Mouse (Mus musculus): Measurements from ENCODE around the gene Lhx5. TPM values are rescaled to one million over a fixed set of nuclear protein-coding genes. Genes with fewer than 3 reads are reported as not detected.

Lhx5 gene
- polyA plus RNA-seq (2014; fragmentation: Nextera tagmentation; extraction: Ambion mirVana): 0.05 TPM in 1 of 2 replicates, not detected in the other

DNA sequence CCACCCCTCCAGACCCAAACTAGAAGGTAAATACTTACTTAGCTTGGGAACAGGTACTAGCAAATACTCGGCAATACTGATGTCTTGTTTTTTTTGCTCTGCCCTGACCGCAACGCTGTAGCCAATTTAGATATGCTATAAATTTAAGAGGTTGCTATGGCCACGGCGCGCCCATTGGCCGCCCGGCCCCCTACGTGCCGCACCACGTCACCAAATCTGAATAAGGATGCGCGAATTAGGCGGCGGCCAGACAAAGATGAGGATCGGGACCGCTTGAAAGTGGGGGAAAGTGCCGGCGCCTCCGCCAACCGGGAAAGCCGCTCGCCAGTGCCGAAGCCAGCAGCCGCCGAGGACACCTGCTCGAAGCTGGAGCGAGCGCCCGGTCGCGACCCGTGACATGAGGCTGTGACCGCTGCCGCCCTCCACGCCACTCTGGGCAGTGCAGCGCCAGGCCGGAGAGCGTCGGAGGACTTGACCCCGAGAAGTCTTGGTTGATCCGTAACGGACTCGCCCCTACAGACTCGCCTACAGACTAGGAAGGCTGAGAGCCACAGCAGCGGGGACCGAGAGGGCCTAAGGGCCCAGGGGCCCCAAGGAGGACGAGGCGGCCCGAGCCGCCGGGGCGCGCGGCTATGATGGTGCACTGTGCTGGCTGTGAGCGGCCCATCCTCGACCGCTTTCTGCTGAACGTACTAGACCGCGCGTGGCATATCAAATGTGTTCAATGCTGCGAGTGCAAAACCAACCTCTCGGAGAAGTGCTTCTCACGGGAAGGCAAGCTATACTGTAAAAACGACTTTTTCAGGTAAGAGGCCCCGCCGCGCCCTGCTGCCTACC, at the start of gene Lhx5:
TSS of gene Lhx5 (plus strand) at position 51 of the 837 bp plus-strand sequence.
- Histone ChIP-seq H3K4me1 (replicated peaks; ENCODE audit: control insufficient read depth, insufficient read depth, low read length) (no peaks in the 10 kb centered on the region), H3K9me3 (ENCODE audit: control insufficient read depth, low read length) (no peaks in the 10 kb centered on the region), H3K27me3 (replicated peaks; ENCODE audit: control insufficient read depth, insufficient read depth, low read length) (peaks cover 99% of the 10 kb centered on the region), H3K9ac (ENCODE audit: low read depth, low read length) (no peak within 1 kb of the TSS), H3K36me3 (ENCODE audit: control insufficient read depth, insufficient read depth, low read length) (no peaks in the 10 kb centered on the region), H3K4me2 (no peak within 1 kb of the TSS), H3K4me3 (ENCODE audit: low read depth, low read length) (no peak within 1 kb of the TSS), H3K27ac (ENCODE audit: low read depth, low read length) (no peak within 1 kb of the TSS)
- 2% methylated on average over 69 of the region's 69 CpGs for WGBS
- ATAC-seq (replicated peaks; ENCODE audit: low FRiP score) (no peak), DNase-seq (ENCODE audit: low spot score) (no peak)

DNA sequence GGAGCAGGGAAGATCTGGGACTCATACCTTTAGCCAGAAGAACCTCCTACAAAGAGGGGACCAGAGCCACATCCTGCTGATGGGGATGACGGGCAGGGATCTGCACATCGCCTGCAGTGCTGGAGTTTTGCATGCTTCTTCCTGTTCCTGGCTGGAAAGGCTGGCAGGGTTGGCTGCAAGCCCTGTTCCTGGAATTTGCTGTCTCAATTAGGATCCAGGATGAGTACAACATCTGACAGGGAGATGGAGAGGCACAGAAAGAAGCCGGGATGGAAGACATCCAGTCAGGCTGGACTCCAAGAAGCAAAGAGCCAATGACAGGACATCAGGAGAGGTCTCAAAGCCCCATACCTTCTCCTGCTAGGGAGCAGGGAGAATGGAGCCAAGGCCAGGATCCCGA, 45.1 kb upstream of the Lhx5 start:
- WGBS: 71% methylated on average over 4 of the region's 4 CpGs
- DNase-seq (ENCODE audit: low spot score) (no peak), ATAC-seq (replicated peaks; ENCODE audit: low FRiP score) (no peak)
- Histone ChIP-seq H3K27ac (ENCODE audit: low read depth, low read length) (no peak overlapping the region), H3K4me2 (no peak overlapping the region), H3K4me1 (replicated peaks; ENCODE audit: control insufficient read depth, insufficient read depth, low read length) (no peaks in the 10 kb centered on the region), H3K9me3 (ENCODE audit: control insufficient read depth, low read length) (0 out of 2 replicates have a peak, but pooled peaks cover 2% of the 10 kb centered on the region), H3K27me3 (replicated peaks; ENCODE audit: control insufficient read depth, insufficient read depth, low read length) (0 out of 2 replicates have a peak, but pooled peaks cover 3% of the 10 kb centered on the region), H3K4me3 (ENCODE audit: low read depth, low read length) (no peak overlapping the region), H3K36me3 (ENCODE audit: control insufficient read depth, insufficient read depth, low read length) (no peaks in the 10 kb centered on the region), H3K9ac (ENCODE audit: low read depth, low read length) (no peak overlapping the region)

DNA sequence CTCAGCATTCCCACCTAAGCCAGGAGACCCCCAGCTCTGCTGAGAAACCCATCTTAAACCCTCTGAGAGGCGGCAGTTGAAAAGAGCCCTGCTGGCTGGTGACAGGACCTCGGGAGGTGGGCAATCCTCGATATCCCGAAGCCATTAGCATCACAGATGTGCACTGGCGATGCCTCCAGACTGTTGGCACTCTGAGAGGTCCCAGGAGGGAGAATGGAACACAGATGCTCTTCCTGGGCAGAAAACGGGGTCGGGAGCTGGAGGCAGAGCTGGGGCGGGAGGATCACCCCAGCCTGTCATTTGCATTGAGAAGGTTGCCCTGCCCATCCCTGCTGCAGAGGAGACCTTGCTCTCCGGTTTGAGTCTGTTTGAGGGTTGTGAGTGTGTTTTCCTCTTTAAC, 42.7 kb upstream of the Lhx5 start:
- ATAC-seq (replicated peaks; ENCODE audit: low FRiP score) (no peak), DNase-seq (ENCODE audit: low spot score) (no peak)
- no peaks in the 10 kb centered on the region for H3K4me1 ChIP-seq (replicated peaks; ENCODE audit: control insufficient read depth, insufficient read depth, low read length)
- H3K4me3 ChIP-seq (ENCODE audit: low read depth, low read length): no peak overlapping the region
- no peaks in the 10 kb centered on the region for H3K36me3 ChIP-seq (ENCODE audit: control insufficient read depth, insufficient read depth, low read length)
- no peak overlapping the region for H3K4me2 ChIP-seq
- WGBS: 49% methylated on average over 9 of the region's 9 CpGs
- H3K9me3 ChIP-seq (ENCODE audit: control insufficient read depth, low read length): 0 out of 2 replicates have a peak, but pooled peaks cover 2% of the 10 kb centered on the region
- H3K27ac ChIP-seq (ENCODE audit: low read depth, low read length): no peak overlapping the region
- no peaks in the 10 kb centered on the region; the same call in 1 of the 2 replicates for H3K27me3 ChIP-seq (replicated peaks; ENCODE audit: control insufficient read depth, insufficient read depth, low read length)
- no peak overlapping the region for H3K9ac ChIP-seq (ENCODE audit: low read depth, low read length)

DNA sequence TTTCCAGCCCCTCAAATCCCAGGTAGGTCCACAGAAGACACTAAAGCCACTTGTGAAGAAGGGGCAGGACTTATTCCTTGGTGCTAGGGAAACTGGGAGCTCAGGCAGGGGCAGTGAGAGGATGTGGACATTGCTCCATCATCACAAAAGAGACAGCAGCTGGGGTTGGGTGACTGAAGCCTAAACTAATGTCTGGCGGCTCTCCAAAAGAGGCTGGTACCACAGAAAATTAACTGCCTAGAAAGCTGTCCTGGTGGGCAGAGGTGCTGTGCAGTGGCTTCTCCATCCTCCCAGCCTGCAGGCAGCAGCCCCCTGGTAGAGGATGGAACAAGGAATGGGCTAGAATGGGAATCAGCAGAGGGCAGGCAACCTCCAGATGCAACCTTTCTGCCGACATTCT, 41.5 kb upstream of the Lhx5 start:
- Histone ChIP-seq H3K4me2 (no peak overlapping the region), H3K4me3 (ENCODE audit: low read depth, low read length) (no peak overlapping the region), H3K27ac (ENCODE audit: low read depth, low read length) (no peak overlapping the region), H3K9me3 (ENCODE audit: control insufficient read depth, low read length) (no peaks in the 10 kb centered on the region), H3K27me3 (replicated peaks; ENCODE audit: control insufficient read depth, insufficient read depth, low read length) (peaks cover 8% of the 10 kb centered on the region), H3K4me1 (replicated peaks; ENCODE audit: control insufficient read depth, insufficient read depth, low read length) (no peaks in the 10 kb centered on the region), H3K9ac (ENCODE audit: low read depth, low read length) (no peak overlapping the region), H3K36me3 (ENCODE audit: control insufficient read depth, insufficient read depth, low read length) (no peaks in the 10 kb centered on the region)
- ATAC-seq (replicated peaks; ENCODE audit: low FRiP score): no peak
- 79% methylated on average over 2 of the region's 2 CpGs for WGBS
- no peak for DNase-seq (ENCODE audit: low spot score)

DNA sequence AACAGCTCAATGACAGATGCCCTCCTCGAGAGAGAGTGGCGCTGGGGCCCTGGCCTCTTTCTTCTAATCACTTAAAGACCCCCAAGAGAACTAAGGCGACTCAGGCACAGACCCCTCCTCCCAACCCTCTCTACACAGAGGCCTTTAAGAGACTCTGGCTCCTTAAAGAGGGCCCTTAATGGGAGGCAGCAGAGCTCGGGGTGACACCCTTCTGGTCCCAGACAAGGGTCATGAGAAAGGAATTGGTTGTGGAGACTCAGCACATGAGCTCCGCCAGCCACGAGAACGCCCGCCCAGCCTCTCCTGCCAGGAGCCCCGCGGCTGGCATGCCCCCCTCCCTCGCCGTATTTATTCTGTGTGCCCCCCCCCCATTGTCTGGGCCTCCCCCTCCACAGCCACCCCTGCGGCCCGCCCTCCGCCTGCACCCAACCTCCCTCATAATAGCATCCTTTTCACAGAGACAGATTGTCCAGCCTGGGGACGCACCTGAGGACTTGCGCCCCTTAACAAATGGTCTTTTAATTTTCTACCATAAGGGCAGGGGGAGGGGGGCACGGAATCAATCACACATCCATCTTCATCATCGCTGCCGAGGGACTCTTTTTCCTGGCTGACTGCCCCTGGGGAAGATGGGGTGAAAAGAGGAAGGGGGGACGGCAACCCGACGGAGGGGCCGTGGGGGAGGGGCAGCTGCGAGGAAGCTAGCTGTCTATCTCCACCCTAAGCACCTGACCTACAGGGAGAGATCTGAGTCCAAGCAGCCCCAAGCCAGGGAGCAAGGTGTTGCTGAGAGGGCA, 37.4 kb upstream of the Lhx5 start:
- no peak for ATAC-seq (replicated peaks; ENCODE audit: low FRiP score)
- no peak for DNase-seq (ENCODE audit: low spot score)
- H3K4me2 ChIP-seq: no peak overlapping the region
- H3K4me3 ChIP-seq (ENCODE audit: low read depth, low read length): no peak overlapping the region
- no peak overlapping the region for H3K27ac ChIP-seq (ENCODE audit: low read depth, low read length)
- H3K9me3 ChIP-seq (ENCODE audit: control insufficient read depth, low read length): no peaks in the 10 kb centered on the region
- H3K36me3 ChIP-seq (ENCODE audit: control insufficient read depth, insufficient read depth, low read length): no peaks in the 10 kb centered on the region
- H3K4me1 ChIP-seq (replicated peaks; ENCODE audit: control insufficient read depth, insufficient read depth, low read length): no peaks in the 10 kb centered on the region
- H3K9ac ChIP-seq (ENCODE audit: low read depth, low read length): no peak overlapping the region
- H3K27me3 ChIP-seq (replicated peaks; ENCODE audit: control insufficient read depth, insufficient read depth, low read length): peaks cover 22% of the 10 kb centered on the region
- WGBS: 33% methylated on average over 25 of the region's 25 CpGs

GRCm38 (mm10) chr5:120397988-120398387, 33.5 kb upstream of the Lhx5 start:
- DNase-seq (ENCODE audit: low spot score): no peak
- H3K4me3 ChIP-seq (ENCODE audit: low read depth, low read length): no peak overlapping the region
- H3K27ac ChIP-seq (ENCODE audit: low read depth, low read length): no peak overlapping the region
- WGBS: 3% methylated on average over 13 of the region's 13 CpGs
- H3K36me3 ChIP-seq (ENCODE audit: control insufficient read depth, insufficient read depth, low read length): no peaks in the 10 kb centered on the region
- H3K9me3 ChIP-seq (ENCODE audit: control insufficient read depth, low read length): no peaks in the 10 kb centered on the region
- no peaks in the 10 kb centered on the region for H3K4me1 ChIP-seq (replicated peaks; ENCODE audit: control insufficient read depth, insufficient read depth, low read length)
- no peak for ATAC-seq (replicated peaks; ENCODE audit: low FRiP score)
- H3K4me2 ChIP-seq: no peak overlapping the region
- no peak overlapping the region for H3K9ac ChIP-seq (ENCODE audit: low read depth, low read length)
- peaks cover 39% of the 10 kb centered on the region for H3K27me3 ChIP-seq (replicated peaks; ENCODE audit: control insufficient read depth, insufficient read depth, low read length)

- no peak for ATAC-seq (replicated peaks; ENCODE audit: low FRiP score)
- Histone ChIP-seq H3K4me2 (no peak overlapping the region), H3K9ac (ENCODE audit: low read depth, low read length) (no peak overlapping the region), H3K27ac (ENCODE audit: low read depth, low read length) (no peak overlapping the region), H3K9me3 (ENCODE audit: control insufficient read depth, low read length) (no peaks in the 10 kb centered on the region), H3K4me1 (replicated peaks; ENCODE audit: control insufficient read depth, insufficient read depth, low read length) (no peaks in the 10 kb centered on the region), H3K36me3 (ENCODE audit: control insufficient read depth, insufficient read depth, low read length) (no peaks in the 10 kb centered on the region), H3K4me3 (ENCODE audit: low read depth, low read length) (no peak overlapping the region), H3K27me3 (replicated peaks; ENCODE audit: control insufficient read depth, insufficient read depth, low read length) (peaks cover 29% of the 10 kb centered on the region)
- WGBS: 63% methylated on average over 12 of the region's 12 CpGs
- DNase-seq (ENCODE audit: low spot score): no peak
Observed at GRCm38 (mm10) chr5:120404831-120405591, 26.5 kb upstream of the Lhx5 start.

DNA sequence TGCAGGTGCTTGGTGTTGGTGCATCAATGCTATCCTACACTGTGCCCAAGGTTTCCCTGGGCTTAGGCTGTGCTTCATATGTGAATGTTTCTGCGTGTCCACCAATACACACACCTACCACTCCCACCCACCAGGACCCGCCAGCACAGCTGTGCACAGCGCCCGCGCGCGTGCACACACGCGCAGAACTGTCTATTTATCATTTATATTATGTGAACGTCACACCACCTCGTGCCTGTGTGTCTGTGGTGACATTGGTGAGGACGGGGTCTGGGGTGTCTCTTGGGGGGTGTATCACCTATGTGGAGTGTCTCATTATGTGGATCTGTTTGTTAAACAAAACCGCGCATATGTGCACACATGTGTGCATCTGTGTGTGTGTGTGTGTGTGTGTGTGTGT, 22.6 kb upstream of the Lhx5 start:
- ATAC-seq (replicated peaks; ENCODE audit: low FRiP score) (no peak), DNase-seq (ENCODE audit: low spot score) (no peak)
- WGBS: 70% methylated on average over 14 of the region's 14 CpGs
- no peaks in the 10 kb centered on the region for H3K36me3 ChIP-seq (ENCODE audit: control insufficient read depth, insufficient read depth, low read length)
- peaks cover 34% of the 10 kb centered on the region for H3K27me3 ChIP-seq (replicated peaks; ENCODE audit: control insufficient read depth, insufficient read depth, low read length)
- no peak overlapping the region for H3K4me2 ChIP-seq
- H3K27ac ChIP-seq (ENCODE audit: low read depth, low read length): no peak overlapping the region
- no peak overlapping the region for H3K9ac ChIP-seq (ENCODE audit: low read depth, low read length)
- peaks cover 3% of the 10 kb centered on the region for H3K9me3 ChIP-seq (ENCODE audit: control insufficient read depth, low read length)
- H3K4me3 ChIP-seq (ENCODE audit: low read depth, low read length): no peak overlapping the region
- H3K4me1 ChIP-seq (replicated peaks; ENCODE audit: control insufficient read depth, insufficient read depth, low read length): no peaks in the 10 kb centered on the region
